Mouse (Mus musculus) heart, postnatal 0 days (tissue): ENCODE results near the gene Gm4707. TPM values are rescaled to one million over a fixed set of nuclear protein-coding genes. Genes with fewer than 3 reads are reported as not detected.
A peak's percentile ranks its signal among the peaks of the same experiment; 100 is the strongest.

Experiments used
- ATAC-seq: fragments of 200-750 bp; cut with Nextera tagmentation; 2 replicates; pipeline ENCODE4 v1.8.0; 2017; ENCODE audit warnings: low read depth, moderate number of reproducible peaks, moderate library complexity; ENCODE audit not compliant: insufficient read depth
- DNase-seq: peaks from one replicate; pipeline ENCODE4 v3.0.0-alpha.2; 2016; ENCODE audit warnings: low spot score
- H3K27ac ChIP-seq: fragments of 300-500 bp; sonication (generic); 2 replicates; pipeline ENCODE4 v1.5.1; 2014; ENCODE audit warnings: low read depth, mild to moderate bottlenecking
- H3K27me3 ChIP-seq: fragments of 300-500 bp; sonication (generic); 2 replicates; pipeline ENCODE4 v1.6.1; 2014; ENCODE audit warnings: low read length, mixed read lengths; ENCODE audit not compliant: control insufficient read depth, insufficient read depth
- H3K36me3 ChIP-seq: fragments of 300-500 bp; sonication (generic); replicated peaks from 2 replicates; pipeline ENCODE4 v1.6.1; 2014; ENCODE audit warnings: low read length, mixed read lengths; ENCODE audit not compliant: control insufficient read depth, insufficient read depth
- H3K4me1 ChIP-seq: fragments of 300-500 bp; sonication (generic); 2 replicates; pipeline ENCODE4 v1.6.1; 2014; ENCODE audit warnings: antibody characterized with exemption; ENCODE audit not compliant: control insufficient read depth, insufficient read depth
- H3K4me2 ChIP-seq: fragments of 300-500 bp; sonication (generic); 2 replicates; pipeline ENCODE4 v1.6.1; 2014; ENCODE audit warnings: low read depth, mild to moderate bottlenecking, low read length, moderate library complexity
- H3K4me3 ChIP-seq: fragments of 300-500 bp; sonication (generic); 2 replicates; pipeline ENCODE4 v1.5.1; 2014; ENCODE audit warnings: low read depth, low read length
- H3K9ac ChIP-seq: fragments of 300-500 bp; sonication (generic); replicated peaks from 2 replicates; pipeline ENCODE4 v1.6.1; 2014; ENCODE audit warnings: low read depth, low read length, mixed read lengths
- H3K9me3 ChIP-seq: fragments of 300-500 bp; sonication (generic); replicated peaks from 2 replicates; pipeline ENCODE4 v1.6.1; 2016; ENCODE audit warnings: low read length; ENCODE audit not compliant: control insufficient read depth
- CTCF ChIP-seq: IDR thresholded peaks from 2 replicates; pipeline ENCODE4 v1.5.1; 2016; ENCODE audit warnings: antibody characterized with exemption, control low read depth, low read depth
- EP300 ChIP-seq: IDR thresholded peaks from 2 replicates; pipeline ENCODE4 v1.6.1; 2016; ENCODE audit warnings: antibody characterized with exemption, low read depth
- WGBS: fragments of 180-500 bp; shearing (Covaris S2); extraction: QIAGEN DNeasy Blood & Tissue Kit; methylation state at CpG from one replicate; pipeline ENCODE4 v1.1.7; 2014; 5-methylcytosine and 5-hydroxymethylcytosine counted together
- polyA plus RNA-seq: library from polyadenylated mRNA; unstranded; fragments of >200 nt; fragmentation: Nextera tagmentation; extraction: Ambion mirVana; gene quantifications from 2 replicates; pipeline ENCODE4 v1.2.1, GENCODE M21; 2015
- total RNA-seq: library from RNA; depleted of rRNA; stranded (reverse); fragments of >200 nt; gene quantifications from 2 replicates; pipeline ENCODE4 v1.2.3, GENCODE M21; 2014; ENCODE audit warnings: low replicate concordance

Gene Gm4707
- total and polyA plus RNA-seq, 2 experiments from 2014 or later, result 0.69 to 0.90 TPM

DNA sequence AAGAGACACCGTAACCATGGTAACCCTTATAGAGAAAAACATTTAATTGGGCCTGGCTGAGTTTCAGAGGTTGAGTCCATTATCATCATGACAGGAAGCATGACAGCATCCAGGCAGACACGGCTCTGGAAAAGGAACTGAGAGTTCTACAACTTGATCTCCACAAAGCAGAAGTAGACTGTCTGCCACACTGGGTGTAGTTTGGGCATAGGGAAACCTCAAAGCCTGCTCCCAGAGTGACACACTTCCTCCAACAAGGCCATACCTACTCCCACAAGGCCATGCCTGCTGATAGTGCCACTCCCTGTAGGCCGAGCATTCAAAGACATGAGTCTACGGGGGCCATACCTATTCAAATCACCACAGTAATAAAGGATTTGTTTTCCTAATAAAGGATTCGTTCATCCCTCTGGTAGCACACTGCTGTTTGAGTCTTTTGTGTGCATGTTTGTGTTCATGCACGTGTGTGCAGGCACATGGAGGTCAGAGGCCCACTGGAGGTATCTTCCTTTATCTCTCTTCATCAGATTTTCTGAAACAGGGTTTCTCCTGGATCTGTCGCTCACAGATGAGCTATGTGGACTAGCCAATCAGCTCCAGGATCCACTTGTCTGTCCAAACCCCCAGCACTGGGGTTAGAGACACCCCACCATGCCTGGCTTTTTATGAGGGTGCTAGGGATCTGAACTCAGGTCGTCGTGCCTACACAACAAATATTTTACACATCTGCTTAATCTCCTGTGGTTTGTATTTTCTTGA lies 30.2 kb upstream of the Gm4707 start:
- H3K27me3 ChIP-seq, result no peaks in the 10 kb centered on the region
- TF ChIP-seq CTCF (no peak), EP300 (no peak)
- 82% methylated on average over 9 of the region's 9 CpGs for WGBS
- no peak overlapping the region for H3K4me3 ChIP-seq
- peaks cover 8% of the 10 kb centered on the region; the same call in 1 of the 2 replicates for H3K4me1 ChIP-seq
- peaks cover 4% of the 10 kb centered on the region; the same call in 1 of the 2 replicates for H3K36me3 ChIP-seq
- H3K27ac ChIP-seq, result no peak overlapping the region
- H3K9ac ChIP-seq, result no peak overlapping the region
- ATAC-seq (no peak), DNase-seq (no peak)
- no peak overlapping the region for H3K4me2 ChIP-seq
- no peaks in the 10 kb centered on the region for H3K9me3 ChIP-seq

DNA sequence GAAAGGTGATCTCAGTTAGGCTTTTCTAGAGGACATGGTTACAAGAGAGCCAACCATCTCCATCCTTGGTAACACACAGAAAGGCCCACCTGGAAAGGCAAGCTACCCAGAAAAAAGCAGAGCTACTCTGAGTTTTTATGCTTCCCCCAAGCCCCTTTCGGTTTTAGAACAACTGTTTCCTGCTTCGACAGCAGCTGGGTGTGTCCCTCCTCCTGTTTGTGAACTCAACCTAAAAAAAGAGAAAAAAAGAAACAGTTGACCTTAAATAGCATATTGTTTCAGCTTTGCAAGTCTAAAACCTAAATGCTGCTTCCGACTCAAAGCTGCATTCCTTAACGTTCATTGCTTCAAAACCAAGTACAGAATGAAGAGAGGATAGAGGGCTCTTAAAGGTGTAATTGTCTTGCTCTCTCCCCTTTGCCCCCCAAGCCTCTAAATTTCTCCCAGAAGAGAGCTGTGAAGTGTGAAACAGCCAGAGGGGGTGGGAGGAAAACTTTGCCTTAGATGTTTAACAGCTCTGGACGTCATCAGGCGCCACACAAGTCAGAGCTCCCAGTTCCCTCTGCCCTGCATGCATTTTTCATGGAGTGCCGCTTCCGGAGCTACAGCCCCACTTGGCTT lies 26.6 kb upstream of the Gm4707 start:
- TF ChIP-seq EP300, result no peak
- no peak for TF ChIP-seq CTCF
- Histone ChIP-seq H3K4me2 (peak overlapping the region; percentile 47), H3K9me3 (no peaks in the 10 kb centered on the region), H3K27ac (peak overlapping the region; percentile 78), H3K4me1 (peaks cover 8% of the 10 kb centered on the region; the same call in 1 of the 2 replicates), H3K36me3 (no peaks in the 10 kb centered on the region), H3K4me3 (peak overlapping the region; percentile 24), H3K9ac (peak overlapping the region; percentile 4; the same call in 1 of the 2 replicates), H3K27me3 (no peaks in the 10 kb centered on the region)
- no peak for DNase-seq
- ATAC-seq, result no peak
- 25% methylated on average over 8 of the region's 8 CpGs for WGBS

DNA sequence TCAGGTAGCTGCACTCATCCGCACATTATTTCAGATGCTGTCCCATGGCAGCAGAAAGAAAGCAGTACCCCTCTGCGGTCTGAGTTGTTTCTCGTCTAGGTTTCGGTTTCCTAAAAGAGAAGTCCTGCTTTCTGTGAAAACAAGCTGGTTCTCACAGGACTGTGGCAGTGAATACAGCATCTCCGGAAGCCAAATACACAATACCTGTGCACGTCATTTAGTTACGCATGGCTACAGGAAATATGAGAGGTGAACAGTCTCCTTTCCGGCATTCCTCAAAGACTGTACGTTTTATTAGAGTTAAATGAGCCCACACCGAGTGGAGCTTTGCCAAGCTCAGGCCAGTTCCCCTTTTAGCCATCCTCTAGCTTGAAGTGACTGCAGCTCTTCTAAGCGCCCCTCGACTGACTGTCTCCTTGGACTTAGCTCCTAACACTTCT lies 26.1 kb upstream of the Gm4707 start:
- peak overlapping the region; percentile 4; the same call in 1 of the 2 replicates for H3K9ac ChIP-seq
- peak overlapping the region; percentile 24 for H3K4me3 ChIP-seq
- no peaks in the 10 kb centered on the region for H3K9me3 ChIP-seq
- H3K27me3 ChIP-seq, result no peaks in the 10 kb centered on the region
- H3K36me3 ChIP-seq, result no peaks in the 10 kb centered on the region
- H3K4me2 ChIP-seq, result peak overlapping the region; percentile 47
- peaks cover 8% of the 10 kb centered on the region; the same call in 1 of the 2 replicates for H3K4me1 ChIP-seq
- peak overlapping the region; percentile 78 for H3K27ac ChIP-seq
- ATAC-seq, result no peak
- DNase-seq, result no peak
- TF ChIP-seq EP300 (no peak), CTCF (no peak)
- 53% methylated on average over 12 of the region's 12 CpGs for WGBS

- WGBS, result 87% methylated on average over 5 of the region's 5 CpGs
- H3K27ac ChIP-seq, result no peak overlapping the region
Observed at GRCm38 (mm10) chr17:71484711-71485110, 25.0 kb upstream of the Gm4707 start.

GRCm38 (mm10) chr17:71483418-71484060 lies 23.8 kb upstream of the Gm4707 start:
- Histone ChIP-seq H3K27me3 (no peaks in the 10 kb centered on the region), H3K36me3 (no peaks in the 10 kb centered on the region), H3K4me1 (peaks cover 8% of the 10 kb centered on the region; the same call in 1 of the 2 replicates), H3K9me3 (no peaks in the 10 kb centered on the region), H3K27ac (no peak overlapping the region), H3K4me2 (no peak overlapping the region), H3K4me3 (no peak overlapping the region), H3K9ac (no peak overlapping the region)
- no peak for TF ChIP-seq EP300
- no peak for TF ChIP-seq CTCF
- 86% methylated on average over 7 of the region's 7 CpGs for WGBS
- ATAC-seq (no peak), DNase-seq (no peak)

More at GRCm38 (mm10) chr17:71484711-71485110, 25.0 kb upstream of the Gm4707 start:
- H3K9ac ChIP-seq, result no peak overlapping the region
- no peaks in the 10 kb centered on the region for H3K36me3 ChIP-seq
- no peaks in the 10 kb centered on the region for H3K9me3 ChIP-seq
- ATAC-seq, result no peak
- no peak for DNase-seq
- no peak overlapping the region for H3K4me2 ChIP-seq
- H3K4me3 ChIP-seq, result no peak overlapping the region
- H3K27me3 ChIP-seq, result no peaks in the 10 kb centered on the region
- TF ChIP-seq CTCF (no peak), EP300 (no peak)
- H3K4me1 ChIP-seq, result peaks cover 8% of the 10 kb centered on the region; the same call in 1 of the 2 replicates
